Mouse (Mus musculus) lung, embryonic 14.5 days (tissue): ENCODE measurements around the gene Lypd6b. TPM values are rescaled to one million over a fixed set of nuclear protein-coding genes. Genes with fewer than 3 reads are reported as not detected.

Experiments
- ATAC-seq: fragments of 200-750 bp; cut with Nextera tagmentation; 2 replicates; pipeline ENCODE4 v1.8.0; 2017; ENCODE audit warnings: mild to moderate bottlenecking, moderate TSS enrichment, moderate library complexity; ENCODE audit not compliant: insufficient read depth
- DNase-seq: peaks from one replicate; pipeline ENCODE4 v3.0.0-alpha.2; 2015
- H3K27ac ChIP-seq: fragments of 300-500 bp; sonication (generic); 2 replicates; pipeline ENCODE4 v1.5.1; 2014; ENCODE audit warnings: low read depth, mild to moderate bottlenecking, moderate library complexity
- H3K27me3 ChIP-seq: fragments of 300-500 bp; sonication (generic); 2 replicates; pipeline ENCODE4 v1.6.1; 2014; ENCODE audit warnings: low read length, control low read depth; ENCODE audit not compliant: insufficient read depth
- H3K36me3 ChIP-seq: fragments of 300-500 bp; sonication (generic); 2 replicates; pipeline ENCODE4 v1.6.1; 2014; ENCODE audit warnings: control low read depth; ENCODE audit not compliant: insufficient read depth
- H3K4me1 ChIP-seq: fragments of 300-500 bp; sonication (generic); 2 replicates; pipeline ENCODE4 v1.6.1; 2014; ENCODE audit warnings: antibody characterized with exemption, control low read depth; ENCODE audit not compliant: insufficient read depth
- H3K4me2 ChIP-seq: fragments of 300-500 bp; sonication (generic); 2 replicates; pipeline ENCODE4 v1.6.1; 2014; ENCODE audit warnings: mild to moderate bottlenecking
- H3K4me3 ChIP-seq: fragments of 300-500 bp; sonication (generic); 2 replicates; pipeline ENCODE4 v1.5.1; 2014; ENCODE audit warnings: low read depth, low read length
- H3K9ac ChIP-seq: fragments of 300-500 bp; sonication (generic); 2 replicates; pipeline ENCODE4 v1.6.1; 2014
- H3K9me3 ChIP-seq: fragments of 300-500 bp; sonication (generic); 2 replicates; pipeline ENCODE4 v1.6.1; 2016; ENCODE audit warnings: low read depth, low read length, control low read depth
- CTCF ChIP-seq: IDR thresholded peaks from 2 replicates; pipeline ENCODE4 v1.5.1; 2016; ENCODE audit warnings: antibody characterized with exemption, low read depth
- WGBS: fragments of 180-500 bp; shearing (Covaris S2); extraction: QIAGEN DNeasy Blood & Tissue Kit; methylation state at CpG from one replicate; pipeline ENCODE4 v1.1.7; 2014; 5-methylcytosine and 5-hydroxymethylcytosine counted together
- polyA plus RNA-seq: library from polyadenylated mRNA; unstranded; fragments of >200 nt; fragmentation: Nextera tagmentation; extraction: Ambion mirVana; gene quantifications from 2 replicates; pipeline ENCODE4 v1.2.1, GENCODE M21; 2014

Gene Lypd6b
- polyA plus RNA-seq, 1 experiment from 2014 or later = 1.2 TPM

- WGBS = 1% methylated on average over 14 of the region's 14 CpGs
Observed at GRCm38 (mm10) chr2:49788051-49788418, 547 bp downstream of the Lypd6b start.

GRCm38 (mm10) chr2:49788643-49789042 lies 1.2 kb downstream of the Lypd6b start:
- no peak overlapping the region for H3K9ac ChIP-seq
- TF ChIP-seq CTCF = no peak
- H3K36me3 ChIP-seq = no peaks in the 10 kb centered on the region
- peaks cover 37% of the 10 kb centered on the region for H3K27me3 ChIP-seq
- no peak overlapping the region for H3K27ac ChIP-seq
- H3K4me1 ChIP-seq = no peaks in the 10 kb centered on the region; the same call in 1 of the 2 replicates
- WGBS = 18% methylated on average over 3 of the region's 3 CpGs
- DNase-seq = no peak
- no peaks in the 10 kb centered on the region for H3K9me3 ChIP-seq
- no peak overlapping the region; the same call in 1 of the 2 replicates for H3K4me3 ChIP-seq
- ATAC-seq = no peak
- no peak overlapping the region; the same call in 1 of the 2 replicates for H3K4me2 ChIP-seq

More at GRCm38 (mm10) chr2:49788051-49788418, 547 bp downstream of the Lypd6b start:
- H3K4me1 ChIP-seq = no peaks in the 10 kb centered on the region; the same call in 1 of the 2 replicates
- H3K4me2 ChIP-seq = peak overlapping the region; percentile 99
- ATAC-seq (peak; percentile 24; the same call in 1 of the 2 replicates), DNase-seq (peak; percentile 31)
- peak overlapping the region; percentile 50 for H3K9ac ChIP-seq
- H3K36me3 ChIP-seq = no peaks in the 10 kb centered on the region
- no peak for TF ChIP-seq CTCF
- H3K9me3 ChIP-seq = no peaks in the 10 kb centered on the region
- no peak overlapping the region for H3K27ac ChIP-seq
- peaks cover 37% of the 10 kb centered on the region for H3K27me3 ChIP-seq
- peak overlapping the region; percentile 56 for H3K4me3 ChIP-seq

- no peak overlapping the region for H3K4me2 ChIP-seq
- no peaks in the 10 kb centered on the region; the same call in 1 of the 2 replicates for H3K4me1 ChIP-seq
- no peaks in the 10 kb centered on the region for H3K36me3 ChIP-seq
- ATAC-seq (no peak), DNase-seq (no peak)
- peaks cover 37% of the 10 kb centered on the region for H3K27me3 ChIP-seq
- WGBS = 71% methylated on average over 6 of the region's 6 CpGs
- no peak overlapping the region for H3K27ac ChIP-seq
- TF ChIP-seq CTCF = no peak
- no peak overlapping the region for H3K9ac ChIP-seq
- no peak overlapping the region for H3K4me3 ChIP-seq
- no peaks in the 10 kb centered on the region for H3K9me3 ChIP-seq
Observed at GRCm38 (mm10) chr2:49789078-49789477, 1.6 kb downstream of the Lypd6b start.

GRCm38 (mm10) chr2:49789504-49789903 lies 2.0 kb downstream of the Lypd6b start:
- Histone ChIP-seq H3K36me3 (no peaks in the 10 kb centered on the region), H3K9ac (no peak overlapping the region), H3K4me3 (no peak overlapping the region), H3K4me1 (no peaks in the 10 kb centered on the region; the same call in 1 of the 2 replicates), H3K4me2 (no peak overlapping the region), H3K27ac (no peak overlapping the region), H3K27me3 (peaks cover 37% of the 10 kb centered on the region), H3K9me3 (no peaks in the 10 kb centered on the region)
- WGBS = 73% methylated on average over 5 of the region's 5 CpGs
- DNase-seq (no peak), ATAC-seq (no peak)
- TF ChIP-seq CTCF = no peak

GRCm38 (mm10) chr2:49797444-49798143 lies 10.1 kb downstream of the Lypd6b start:
- H3K27ac ChIP-seq = no peak overlapping the region
- H3K4me3 ChIP-seq = no peak overlapping the region
- WGBS = 41% methylated on average over 14 of the region's 14 CpGs
- no peaks in the 10 kb centered on the region for H3K36me3 ChIP-seq
- DNase-seq (no peak), ATAC-seq (no peak)
- H3K27me3 ChIP-seq = no peaks in the 10 kb centered on the region
- H3K4me2 ChIP-seq = no peak overlapping the region
- H3K9me3 ChIP-seq = no peaks in the 10 kb centered on the region
- no peak overlapping the region for H3K9ac ChIP-seq
- H3K4me1 ChIP-seq = no peaks in the 10 kb centered on the region
- TF ChIP-seq CTCF = no peak

GRCm38 (mm10) chr2:49804448-49804847 lies 17.0 kb downstream of the Lypd6b start:
- DNase-seq (no peak), ATAC-seq (no peak)
- no peak for TF ChIP-seq CTCF
- Histone ChIP-seq H3K9ac (no peak overlapping the region), H3K27me3 (no peaks in the 10 kb centered on the region), H3K4me3 (no peak overlapping the region), H3K4me2 (no peak overlapping the region), H3K9me3 (no peaks in the 10 kb centered on the region), H3K36me3 (no peaks in the 10 kb centered on the region), H3K4me1 (no peaks in the 10 kb centered on the region), H3K27ac (no peak overlapping the region)
- WGBS = 51% methylated on average over 8 of the region's 8 CpGs

- TF ChIP-seq CTCF = no peak
- H3K9ac ChIP-seq = no peak overlapping the region
- no peaks in the 10 kb centered on the region for H3K9me3 ChIP-seq
- H3K4me3 ChIP-seq = no peak overlapping the region
- 74% methylated on average over 11 of the region's 11 CpGs for WGBS
- H3K4me1 ChIP-seq = no peaks in the 10 kb centered on the region
- no peaks in the 10 kb centered on the region for H3K36me3 ChIP-seq
- H3K27me3 ChIP-seq = no peaks in the 10 kb centered on the region
- no peak overlapping the region for H3K4me2 ChIP-seq
- DNase-seq = no peak
- no peak overlapping the region for H3K27ac ChIP-seq
- no peak for ATAC-seq
Observed at GRCm38 (mm10) chr2:49805736-49806371, 18.4 kb downstream of the Lypd6b start.
